Mouse (Mus musculus) liver, postnatal 0 days (tissue): ENCODE data around the gene 4931406P16Rik.

ENCODE experiments used
- CTCF ChIP-seq: sonication (generic); IDR thresholded peaks from 2 replicates; pipeline ENCODE4 v1.5.1; 2016; ENCODE audit warnings: antibody characterized with exemption, low read depth
- EP300 ChIP-seq: IDR thresholded peaks from 2 replicates; pipeline ENCODE4 v1.6.1; 2016; ENCODE audit warnings: antibody characterized with exemption, low read depth, mild to moderate bottlenecking

DNA sequence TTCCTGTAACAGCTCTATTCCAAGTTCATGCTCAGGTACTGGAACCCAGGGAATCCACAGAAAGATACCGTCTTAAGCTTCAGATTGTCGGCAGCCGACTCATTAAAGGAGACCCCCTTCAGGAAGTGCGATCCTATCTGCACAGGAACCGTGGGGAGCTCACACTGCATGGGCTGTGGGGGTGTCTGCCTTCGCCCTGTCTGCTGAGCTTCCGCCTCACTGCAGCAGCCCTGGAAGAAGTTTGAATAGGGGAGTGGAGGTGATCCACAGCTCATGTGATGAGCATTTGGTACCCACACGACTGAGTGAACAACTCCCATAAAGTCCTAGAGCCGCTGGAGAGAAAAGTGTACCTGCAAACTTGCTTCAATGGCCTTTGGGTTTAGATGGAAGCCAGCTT, 56.1 kb downstream of the 4931406P16Rik start:
- TF ChIP-seq EP300: no peak
- TF ChIP-seq CTCF: no peak
